Mouse (Mus musculus) kidney, adult 2 months (tissue): ENCODE results near the gene Igf1.

ENCODE experiments used
- CTCF ChIP-seq: fragments of 200-500 bp; conservative IDR thresholded peaks from 2 replicates; pipeline ENCODE4 v1.5.1; 2011; ENCODE audit warnings: low read depth, mild to moderate bottlenecking, control low read depth, low read length, moderate library complexity, mixed read lengths; ENCODE audit not compliant: insufficient read depth, insufficient read length
- POLR2A ChIP-seq: fragments of 200-500 bp; IDR thresholded peaks from one replicate; pipeline ENCODE4 v1.6.1; 2011; ENCODE audit warnings: low read depth, low read length, control low read depth

GRCm38 (mm10) chr10:87848419-87848818 is 9.6 kb upstream of the Igf1 start:
- TF ChIP-seq CTCF (no peak), POLR2A (no peak)
